Mouse (Mus musculus): Measurements from ENCODE around the gene Slc29a2. TPM values are rescaled to one million over a fixed set of nuclear protein-coding genes. Genes with fewer than 3 reads are reported as not detected.

Slc29a2 gene
- polyA plus RNA-seq, 1 experiment = 18.5 TPM

GRCm38 (mm10) chr19:5038709-5039156, 15.1 kb downstream of the Slc29a2 start, which contains the start of the genes B4gat1 and AC124502.3:
TSS of gene B4gat1 (plus strand) at chr19:5038826.
TSS of gene AC124502.3 (plus strand) at chr19:5038891.
- peak within 1 kb of the TSS; percentile 67 for H3K4me3 ChIP-seq (ENCODE audit: low read depth, low read length)
- H3K9me3 ChIP-seq (replicated peaks; ENCODE audit: control insufficient read depth, insufficient read depth, low read length, poor library complexity, severe bottlenecking) = no peaks in the 10 kb centered on the region
- peak within 1 kb of the TSS; percentile 19; the same call in 1 of the 2 replicates for H3K27ac ChIP-seq (ENCODE audit: insufficient read depth, low read length)
- H3K27me3 ChIP-seq (ENCODE audit: control insufficient read depth, insufficient read depth, low read length, poor library complexity, severe bottlenecking) = no peaks in the 10 kb centered on the region
- no peaks in the 10 kb centered on the region for H3K36me3 ChIP-seq (ENCODE audit: control insufficient read depth, insufficient read depth, low read length, poor library complexity, severe bottlenecking)
- peak within 1 kb of the TSS; percentile 38 for H3K9ac ChIP-seq (ENCODE audit: low read depth, poor library complexity, severe bottlenecking)
- TF ChIP-seq EP300 (IDR thresholded peaks at IDR 0.05; ENCODE audit: insufficient read depth, low read depth, low read length) = no peak
- peak; percentile 17 for TF ChIP-seq CTCF (IDR thresholded peaks at IDR 0.05; ENCODE audit: low read depth, low read length)
- TF ChIP-seq POLR2A (IDR thresholded peaks at IDR 0.05; ENCODE audit: insufficient read depth, low read length) = no peak
- H3K4me1 ChIP-seq (ENCODE audit: control insufficient read depth, insufficient read depth, low read length) = peaks cover 2% of the 10 kb centered on the region

DNA sequence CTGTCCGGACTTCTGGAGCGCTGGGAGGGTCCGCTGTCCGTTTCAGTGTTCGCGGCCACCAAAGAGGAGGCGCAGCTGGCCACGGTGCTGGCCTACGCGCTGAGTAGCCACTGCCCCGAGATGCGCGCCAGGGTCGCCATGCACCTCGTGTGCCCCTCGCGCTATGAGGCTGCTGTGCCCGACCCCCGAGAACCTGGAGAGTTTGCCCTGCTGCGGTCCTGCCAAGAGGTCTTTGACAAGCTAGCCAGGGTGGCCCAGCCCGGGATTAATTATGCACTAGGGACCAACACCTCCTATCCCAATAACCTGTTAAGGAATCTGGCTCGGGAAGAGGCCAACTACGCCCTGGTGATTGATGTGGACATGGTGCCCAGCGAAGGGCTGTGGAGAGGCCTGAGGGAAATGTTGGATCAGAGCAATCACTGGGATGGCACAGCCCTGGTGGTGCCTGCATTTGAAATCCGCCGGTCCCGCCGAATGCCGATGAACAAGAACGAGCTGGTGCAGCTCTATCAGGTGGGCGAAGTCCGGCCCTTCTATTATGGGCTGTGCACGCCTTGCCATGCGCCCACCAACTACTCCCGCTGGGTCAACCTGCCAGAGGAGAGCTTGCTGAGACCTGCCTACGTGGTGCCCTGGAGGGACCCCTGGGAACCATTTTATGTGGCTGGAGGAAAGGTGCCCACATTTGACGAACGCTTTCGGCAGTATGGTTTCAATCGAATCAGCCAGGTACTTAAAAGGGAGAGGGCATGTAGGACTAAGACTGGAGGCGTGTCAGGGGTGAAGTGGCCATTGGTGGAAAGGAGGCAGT, 15.8 kb downstream of the Slc29a2 start:
- H3K9ac ChIP-seq (ENCODE audit: low read depth, poor library complexity, severe bottlenecking) = peak overlapping the region; percentile 38
- no peaks in the 10 kb centered on the region for H3K36me3 ChIP-seq (ENCODE audit: control insufficient read depth, insufficient read depth, low read length, poor library complexity, severe bottlenecking)
- no peaks in the 10 kb centered on the region for H3K27me3 ChIP-seq (ENCODE audit: control insufficient read depth, insufficient read depth, low read length, poor library complexity, severe bottlenecking)
- no peak overlapping the region for H3K27ac ChIP-seq (ENCODE audit: insufficient read depth, low read length)
- H3K4me1 ChIP-seq (ENCODE audit: control insufficient read depth, insufficient read depth, low read length) = peaks cover 2% of the 10 kb centered on the region
- peak overlapping the region; percentile 67 for H3K4me3 ChIP-seq (ENCODE audit: low read depth, low read length)
- H3K9me3 ChIP-seq (replicated peaks; ENCODE audit: control insufficient read depth, insufficient read depth, low read length, poor library complexity, severe bottlenecking) = no peaks in the 10 kb centered on the region
- no peak for TF ChIP-seq EP300 (IDR thresholded peaks at IDR 0.05; ENCODE audit: insufficient read depth, low read depth, low read length)
- no peak for TF ChIP-seq CTCF (IDR thresholded peaks at IDR 0.05; ENCODE audit: low read depth, low read length)
- no peak for TF ChIP-seq POLR2A (IDR thresholded peaks at IDR 0.05; ENCODE audit: insufficient read depth, low read length)

- Histone ChIP-seq H3K4me1 (ENCODE audit: control insufficient read depth, insufficient read depth, low read length) (peaks cover 2% of the 10 kb centered on the region), H3K27me3 (ENCODE audit: control insufficient read depth, insufficient read depth, low read length, poor library complexity, severe bottlenecking) (no peaks in the 10 kb centered on the region), H3K9ac (ENCODE audit: low read depth, poor library complexity, severe bottlenecking) (peak within 1 kb of the TSS; percentile 58), H3K4me3 (ENCODE audit: low read depth, low read length) (peak within 1 kb of the TSS; percentile 71), H3K27ac (ENCODE audit: insufficient read depth, low read length) (no peak within 1 kb of the TSS), H3K36me3 (ENCODE audit: control insufficient read depth, insufficient read depth, low read length, poor library complexity, severe bottlenecking) (no peaks in the 10 kb centered on the region), H3K9me3 (replicated peaks; ENCODE audit: control insufficient read depth, insufficient read depth, low read length, poor library complexity, severe bottlenecking) (no peaks in the 10 kb centered on the region)
- TF ChIP-seq CTCF (IDR thresholded peaks at IDR 0.05; ENCODE audit: low read depth, low read length) = no peak
- TF ChIP-seq EP300 (IDR thresholded peaks at IDR 0.05; ENCODE audit: insufficient read depth, low read depth, low read length) = peak; percentile 61; the same call in 1 of the 2 replicates
- TF ChIP-seq POLR2A (IDR thresholded peaks at IDR 0.05; ENCODE audit: insufficient read depth, low read length) = no peak
Observed at GRCm38 (mm10) chr19:5040862-5041523, 17.3 kb downstream of the Slc29a2 start, which contains the start of gene Brms1. TSS of gene Brms1 (plus strand) at chr19:5041354.

DNA sequence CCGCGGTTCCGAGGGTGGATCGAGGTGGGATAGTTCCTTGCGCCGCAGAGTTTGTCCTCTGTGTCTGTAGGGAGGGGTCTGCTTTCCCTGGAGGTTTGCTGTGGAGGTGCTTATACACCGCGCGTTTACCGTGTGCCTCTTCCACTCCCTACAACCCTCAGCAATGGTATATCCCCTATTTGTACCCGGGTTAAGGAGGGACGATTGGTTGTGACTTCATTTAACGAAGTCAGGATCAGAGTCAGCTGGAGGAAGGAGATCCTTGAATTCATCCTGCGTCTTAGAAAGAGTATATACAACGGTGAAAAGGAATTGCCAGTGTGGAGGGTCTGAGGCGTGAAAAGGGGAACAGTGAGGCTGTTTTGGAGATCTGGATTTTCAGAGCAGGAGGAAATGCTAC, 17.9 kb downstream of the Slc29a2 start:
- TF ChIP-seq POLR2A (IDR thresholded peaks at IDR 0.05; ENCODE audit: insufficient read depth, low read length) (no peak), EP300 (IDR thresholded peaks at IDR 0.05; ENCODE audit: insufficient read depth, low read depth, low read length) (no peak), CTCF (IDR thresholded peaks at IDR 0.05; ENCODE audit: low read depth, low read length) (no peak)
- Histone ChIP-seq H3K27ac (ENCODE audit: insufficient read depth, low read length) (no peak overlapping the region), H3K4me1 (ENCODE audit: control insufficient read depth, insufficient read depth, low read length) (peaks cover 2% of the 10 kb centered on the region), H3K9me3 (replicated peaks; ENCODE audit: control insufficient read depth, insufficient read depth, low read length, poor library complexity, severe bottlenecking) (no peaks in the 10 kb centered on the region), H3K4me3 (ENCODE audit: low read depth, low read length) (peak overlapping the region; percentile 71), H3K27me3 (ENCODE audit: control insufficient read depth, insufficient read depth, low read length, poor library complexity, severe bottlenecking) (no peaks in the 10 kb centered on the region), H3K9ac (ENCODE audit: low read depth, poor library complexity, severe bottlenecking) (peak overlapping the region; percentile 58), H3K36me3 (ENCODE audit: control insufficient read depth, insufficient read depth, low read length, poor library complexity, severe bottlenecking) (no peaks in the 10 kb centered on the region)

DNA sequence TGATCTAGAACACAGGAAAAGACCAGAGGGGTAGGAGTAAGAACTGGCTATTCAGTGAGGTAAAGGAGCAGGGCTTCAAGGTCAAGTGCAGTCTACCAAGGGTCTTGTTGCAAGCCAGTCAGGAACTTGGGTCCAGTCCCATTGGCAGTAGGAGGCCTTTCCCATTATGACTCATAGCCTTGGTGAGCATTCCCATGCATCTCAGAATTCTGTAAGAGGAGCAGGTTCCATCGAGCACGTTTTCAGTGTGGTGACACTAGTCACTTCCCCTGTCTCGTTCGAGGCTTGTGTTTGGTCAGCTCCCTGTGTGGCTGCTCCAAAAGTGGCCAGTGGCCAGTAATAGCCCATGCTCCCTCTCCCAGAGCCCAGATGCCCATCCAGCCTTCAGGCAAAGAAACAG, 21.9 kb downstream of the Slc29a2 start:
- H3K9ac ChIP-seq (ENCODE audit: low read depth, poor library complexity, severe bottlenecking) = no peak overlapping the region
- TF ChIP-seq EP300 (IDR thresholded peaks at IDR 0.05; ENCODE audit: insufficient read depth, low read depth, low read length) (no peak), CTCF (IDR thresholded peaks at IDR 0.05; ENCODE audit: low read depth, low read length) (no peak), POLR2A (IDR thresholded peaks at IDR 0.05; ENCODE audit: insufficient read depth, low read length) (no peak)
- H3K4me3 ChIP-seq (ENCODE audit: low read depth, low read length) = no peak overlapping the region
- H3K9me3 ChIP-seq (replicated peaks; ENCODE audit: control insufficient read depth, insufficient read depth, low read length, poor library complexity, severe bottlenecking) = no peaks in the 10 kb centered on the region
- H3K4me1 ChIP-seq (ENCODE audit: control insufficient read depth, insufficient read depth, low read length) = peaks cover 5% of the 10 kb centered on the region
- H3K27ac ChIP-seq (ENCODE audit: insufficient read depth, low read length) = no peak overlapping the region
- H3K27me3 ChIP-seq (ENCODE audit: control insufficient read depth, insufficient read depth, low read length, poor library complexity, severe bottlenecking) = no peaks in the 10 kb centered on the region
- H3K36me3 ChIP-seq (ENCODE audit: control insufficient read depth, insufficient read depth, low read length, poor library complexity, severe bottlenecking) = no peaks in the 10 kb centered on the region
